Mouse (Mus musculus): ENCODE measurements around the gene Polr3gl. TPM values are rescaled to one million over a fixed set of nuclear protein-coding genes. Genes with fewer than 3 reads are reported as not detected.

The Polr3gl gene
- total and polyA plus RNA-seq, 2 experiments, result 7.0 to 8.2 TPM

DNA sequence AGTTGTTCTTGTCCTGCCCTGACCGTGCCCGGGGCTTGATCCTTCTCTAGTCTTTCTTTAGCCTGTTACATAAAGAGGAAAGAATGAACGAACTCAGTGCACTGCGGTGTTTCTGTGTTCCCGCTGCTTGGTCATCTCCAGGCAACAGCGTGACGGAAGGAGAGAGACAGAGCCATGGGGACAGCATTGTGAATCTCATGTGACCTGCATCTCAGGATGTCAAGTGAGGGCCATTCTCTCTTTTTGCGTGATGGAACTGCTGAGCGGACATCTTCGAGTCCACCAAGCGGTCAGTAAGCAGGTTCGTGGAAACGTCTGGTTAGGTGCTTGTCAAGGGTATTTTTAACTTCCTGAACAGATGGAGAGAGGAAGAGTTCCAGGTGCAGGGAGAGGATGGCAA lies 24.5 kb downstream of the Polr3gl start:
- Histone ChIP-seq H3K27ac (replicated peaks; ENCODE audit: insufficient read depth, low read depth, low read length) (no peak overlapping the region), H3K36me3 (ENCODE audit: control insufficient read depth, insufficient read depth, low read length) (no peaks in the 10 kb centered on the region), H3K79me2 (ENCODE audit: control insufficient read depth, insufficient read depth, low read length) (no peaks in the 10 kb centered on the region), H3K4me3 (ENCODE audit: insufficient read depth, low read depth, low read length) (no peak overlapping the region), H3K9ac (ENCODE audit: low read depth, low read length) (no peak overlapping the region), H3K4me1 (ENCODE audit: control insufficient read depth, insufficient read depth, low read length) (peaks cover 33% of the 10 kb centered on the region), H3K27me3 (ENCODE audit: control insufficient read depth, insufficient read depth, low read length) (no peaks in the 10 kb centered on the region)
- WGBS, result 92% methylated on average over 13 of the region's 13 CpGs
- TF ChIP-seq CTCF (IDR thresholded peaks at IDR 0.05; ENCODE audit: low read depth, low read length) (no peak), POLR2A (IDR thresholded peaks at IDR 0.05; ENCODE audit: extremely low read depth, insufficient read depth, low read length) (no peak)
- DNase-seq (ENCODE audit: extremely low read depth, low read depth, low spot score), result no peak

DNA sequence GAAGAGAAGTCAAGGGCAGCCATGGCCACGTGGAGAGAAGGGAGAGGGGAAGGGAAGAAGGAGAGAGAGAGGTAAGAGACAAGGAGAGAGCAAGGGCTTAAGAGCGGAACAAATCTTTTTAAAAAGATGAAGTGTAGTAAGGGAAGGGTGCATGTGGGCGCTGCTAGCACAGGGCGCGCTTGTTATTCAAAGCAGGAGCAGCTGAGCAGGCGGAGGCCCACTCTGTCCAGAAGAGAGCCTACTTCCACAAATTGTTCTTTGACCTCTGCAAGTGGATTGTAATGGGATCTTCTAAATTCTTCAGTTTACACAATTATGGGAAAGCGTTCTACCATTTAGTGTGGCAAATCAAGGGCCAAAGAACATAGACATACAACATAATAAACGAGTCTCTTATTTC lies 25.4 kb downstream of the Polr3gl start:
- H3K27me3 ChIP-seq (ENCODE audit: control insufficient read depth, insufficient read depth, low read length), result no peaks in the 10 kb centered on the region
- TF ChIP-seq CTCF (IDR thresholded peaks at IDR 0.05; ENCODE audit: low read depth, low read length), result no peak
- TF ChIP-seq POLR2A (IDR thresholded peaks at IDR 0.05; ENCODE audit: extremely low read depth, insufficient read depth, low read length), result no peak
- no peak overlapping the region for H3K27ac ChIP-seq (replicated peaks; ENCODE audit: insufficient read depth, low read depth, low read length)
- DNase-seq (ENCODE audit: extremely low read depth, low read depth, low spot score), result no peak
- no peaks in the 10 kb centered on the region for H3K79me2 ChIP-seq (ENCODE audit: control insufficient read depth, insufficient read depth, low read length)
- 78% methylated on average over 8 of the region's 8 CpGs for WGBS
- no peak overlapping the region for H3K9ac ChIP-seq (ENCODE audit: low read depth, low read length)
- H3K36me3 ChIP-seq (ENCODE audit: control insufficient read depth, insufficient read depth, low read length), result no peaks in the 10 kb centered on the region
- H3K4me3 ChIP-seq (ENCODE audit: insufficient read depth, low read depth, low read length), result no peak overlapping the region
- H3K4me1 ChIP-seq (ENCODE audit: control insufficient read depth, insufficient read depth, low read length), result peaks cover 35% of the 10 kb centered on the region

DNA sequence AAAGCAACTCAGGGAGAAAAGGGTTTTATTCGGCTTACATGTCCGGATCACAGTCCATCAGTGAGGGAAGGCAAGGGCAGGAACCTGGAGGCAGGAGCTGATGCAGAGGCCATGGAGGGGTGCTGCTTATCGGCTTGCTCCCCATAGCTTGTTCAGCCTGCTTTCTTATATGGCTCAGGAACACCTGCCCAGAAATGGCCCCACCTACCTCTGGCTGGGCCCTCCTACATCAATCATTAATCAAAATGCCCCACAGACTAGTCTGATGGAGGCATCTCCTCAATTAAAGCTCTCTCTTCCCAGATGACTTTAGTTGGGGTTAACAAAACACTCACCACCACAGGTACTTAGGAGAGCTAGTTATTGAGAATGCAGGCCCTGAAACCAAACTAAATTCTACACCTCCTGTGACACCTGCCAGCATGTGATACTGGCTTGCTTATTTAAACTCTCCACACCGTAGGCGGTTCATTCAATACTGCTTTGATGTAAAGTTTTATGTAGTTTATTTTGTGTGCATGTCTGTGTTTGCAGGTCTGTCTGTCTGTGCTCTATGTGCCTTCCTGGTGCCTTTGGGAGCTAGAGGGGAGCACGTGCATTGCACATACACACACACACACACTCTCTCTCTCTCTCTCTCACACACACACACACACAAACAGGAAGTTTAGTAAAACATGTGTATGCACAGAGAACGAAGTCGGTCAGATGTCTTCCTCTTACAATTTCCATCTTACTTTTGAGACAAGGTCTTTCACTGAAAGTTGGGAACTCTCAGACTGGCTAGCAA lies 27.1 kb downstream of the Polr3gl start:
- peak; percentile 71 for DNase-seq (ENCODE audit: extremely low read depth, low read depth, low spot score)
- peaks cover 24% of the 10 kb centered on the region for H3K4me1 ChIP-seq (ENCODE audit: control insufficient read depth, insufficient read depth, low read length)

DNA sequence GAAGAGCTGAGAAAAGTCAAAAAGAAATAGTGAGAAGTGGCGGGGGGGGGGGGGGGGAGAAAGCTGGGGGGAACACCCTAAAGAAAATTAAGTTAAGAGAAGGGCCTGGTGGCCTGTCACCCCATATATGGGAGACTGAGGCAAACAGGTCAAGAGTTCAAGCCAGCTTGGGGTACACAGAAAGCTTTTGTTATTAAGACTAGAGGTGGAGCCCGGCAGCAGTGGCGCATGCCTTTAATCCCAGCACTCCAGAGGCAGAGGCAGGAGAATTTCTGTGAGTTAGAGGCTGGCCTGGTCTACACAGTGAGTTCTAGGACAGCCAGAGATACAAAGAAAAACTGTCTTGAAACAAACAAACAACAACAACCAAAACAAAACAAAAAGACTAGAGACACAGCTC lies 28.9 kb downstream of the Polr3gl start:
- 87% methylated on average over 3 of the region's 3 CpGs for WGBS
- no peak overlapping the region for H3K9ac ChIP-seq (ENCODE audit: low read depth, low read length)
- no peaks in the 10 kb centered on the region for H3K27me3 ChIP-seq (ENCODE audit: control insufficient read depth, insufficient read depth, low read length)
- TF ChIP-seq CTCF (IDR thresholded peaks at IDR 0.05; ENCODE audit: low read depth, low read length) (no peak), POLR2A (IDR thresholded peaks at IDR 0.05; ENCODE audit: extremely low read depth, insufficient read depth, low read length) (no peak)
- H3K4me1 ChIP-seq (ENCODE audit: control insufficient read depth, insufficient read depth, low read length), result peaks cover 19% of the 10 kb centered on the region
- DNase-seq (ENCODE audit: extremely low read depth, low read depth, low spot score), result no peak
- H3K79me2 ChIP-seq (ENCODE audit: control insufficient read depth, insufficient read depth, low read length), result no peaks in the 10 kb centered on the region
- H3K36me3 ChIP-seq (ENCODE audit: control insufficient read depth, insufficient read depth, low read length), result peaks cover 14% of the 10 kb centered on the region
- no peak overlapping the region for H3K4me3 ChIP-seq (ENCODE audit: insufficient read depth, low read depth, low read length)
- peak overlapping the region; percentile 33 for H3K27ac ChIP-seq (replicated peaks; ENCODE audit: insufficient read depth, low read depth, low read length)

More for the DNA sequence above, 27.1 kb downstream of the Polr3gl start:
- Histone ChIP-seq H3K36me3 (ENCODE audit: control insufficient read depth, insufficient read depth, low read length) (no peaks in the 10 kb centered on the region; the same call in 1 of the 2 replicates), H3K27ac (replicated peaks; ENCODE audit: insufficient read depth, low read depth, low read length) (no peak overlapping the region), H3K4me3 (ENCODE audit: insufficient read depth, low read depth, low read length) (no peak overlapping the region), H3K27me3 (ENCODE audit: control insufficient read depth, insufficient read depth, low read length) (no peaks in the 10 kb centered on the region), H3K9ac (ENCODE audit: low read depth, low read length) (no peak overlapping the region), H3K79me2 (ENCODE audit: control insufficient read depth, insufficient read depth, low read length) (no peaks in the 10 kb centered on the region)
- WGBS, result 62% methylated on average over 8 of the region's 8 CpGs
- TF ChIP-seq CTCF (IDR thresholded peaks at IDR 0.05; ENCODE audit: low read depth, low read length) (no peak), POLR2A (IDR thresholded peaks at IDR 0.05; ENCODE audit: extremely low read depth, insufficient read depth, low read length) (0 out of 2 replicates have a peak, but pooled peaks have one; percentile 41)

DNA sequence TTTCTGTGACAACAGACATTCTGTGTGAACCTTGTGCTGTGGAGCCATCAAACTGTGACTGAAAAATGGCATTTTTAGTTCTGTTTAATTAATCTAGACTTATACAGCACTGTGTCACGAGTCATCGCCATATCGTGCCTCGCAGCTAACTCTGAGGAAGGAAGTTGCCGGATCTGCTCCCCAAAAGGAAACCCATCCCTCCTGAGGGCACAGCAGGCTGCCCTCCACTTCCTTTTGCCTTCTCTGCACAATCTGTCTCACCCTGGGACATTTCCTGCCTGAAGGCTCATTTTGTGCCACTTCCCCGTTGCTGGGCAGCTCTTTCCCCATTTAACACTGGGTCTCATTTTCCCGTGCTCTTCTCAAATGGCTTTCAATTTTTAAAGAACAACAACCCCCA lies 29.3 kb downstream of the Polr3gl start:
- Histone ChIP-seq H3K79me2 (ENCODE audit: control insufficient read depth, insufficient read depth, low read length) (peaks cover 3% of the 10 kb centered on the region; the same call in 1 of the 2 replicates), H3K36me3 (ENCODE audit: control insufficient read depth, insufficient read depth, low read length) (peaks cover 18% of the 10 kb centered on the region), H3K9ac (ENCODE audit: low read depth, low read length) (0 out of 2 replicates have a peak overlapping the region, but pooled peaks have one; percentile 16), H3K4me1 (ENCODE audit: control insufficient read depth, insufficient read depth, low read length) (peaks cover 17% of the 10 kb centered on the region), H3K4me3 (ENCODE audit: insufficient read depth, low read depth, low read length) (no peak overlapping the region), H3K27ac (replicated peaks; ENCODE audit: insufficient read depth, low read depth, low read length) (peak overlapping the region; percentile 65), H3K27me3 (ENCODE audit: control insufficient read depth, insufficient read depth, low read length) (no peaks in the 10 kb centered on the region)
- DNase-seq (ENCODE audit: extremely low read depth, low read depth, low spot score), result peak; percentile 40
- TF ChIP-seq CTCF (IDR thresholded peaks at IDR 0.05; ENCODE audit: low read depth, low read length) (no peak), POLR2A (IDR thresholded peaks at IDR 0.05; ENCODE audit: extremely low read depth, insufficient read depth, low read length) (no peak)
- WGBS, result 63% methylated on average over 7 of the region's 7 CpGs

Measured in liver, adult 2 months (tissue).